Mouse (Mus musculus) colon, adult 2 months (tissue): Measurements from ENCODE around the gene Rangrf. TPM values are rescaled to one million over a fixed set of nuclear protein-coding genes. Genes with fewer than 3 reads are reported as not detected.

Experiments
- polyA plus RNA-seq: library from polyadenylated mRNA; depleted of rRNA; stranded (reverse); fragments of >200 nt; gene quantifications from 2 replicates; pipeline ENCODE4 v1.2.3, GENCODE M21; 2012; rRNA removed

Rangrf gene
- polyA plus RNA-seq, result 48.9 and 61.1 TPM in 2 replicates

GRCm38 (mm10) chr11:68975085-68975484, at the start of gene Rangrf:
Gene Rangrf, minus strand, starts transcription at chr11:68975185.

GRCm38 (mm10) chr11:69015644-69016441, 40.9 kb upstream of the Rangrf start, which contains the start of gene Ctc1:
Gene Ctc1, plus strand, starts transcription at chr11:69015911.

GRCm38 (mm10) chr11:69008182-69009121, 33.5 kb upstream of the Rangrf start, which contains the start of gene Pfas:
Gene Pfas, minus strand, starts transcription at chr11:69008460.

GRCm38 (mm10) chr11:68967337-68968282, 7.4 kb downstream of the Rangrf start, which contains the start of gene Slc25a35:
Gene Slc25a35, plus strand, starts transcription at chr11:68968131.

GRCm38 (mm10) chr11:68957308-68957707, 17.7 kb downstream of the Rangrf start, which contains the start of gene Arhgef15:
Gene Arhgef15, minus strand, starts transcription at chr11:68957480.

GRCm38 (mm10) chr11:68926981-68927380, 48.0 kb downstream of the Rangrf start, which contains the start of gene Odf4:
Gene Odf4, minus strand, starts transcription at chr11:68927081.

Other genes with a start within 250 kb of the Rangrf start
- gene Ndel1, start 103.3 kb downstream of the Rangrf start, polyA plus RNA-seq, result 83.7 and 84.2 TPM in 2 replicates
- gene Rnf222, start 86.6 kb downstream of the Rangrf start, polyA plus RNA-seq, result not detected in 2 replicates
- gene Rpl26, start 73.6 kb downstream of the Rangrf start, polyA plus RNA-seq, result 462 and 604 TPM in 2 replicates
- gene Odf4, start 48.1 kb downstream of the Rangrf start, polyA plus RNA-seq, result not detected in 2 replicates
- gene Arhgef15, start 17.7 kb downstream of the Rangrf start, polyA plus RNA-seq, result 14.3 and 24.5 TPM in 2 replicates
- gene Slc25a35, start 7.1 kb downstream of the Rangrf start, polyA plus RNA-seq, result 81.4 and 94.7 TPM in 2 replicates
- 12.3 and 13.5 TPM in 2 replicates for gene Pfas, start 33.3 kb upstream of the Rangrf start, polyA plus RNA-seq
- 30.8 and 33.6 TPM in 2 replicates for gene Ctc1, start 40.7 kb upstream of the Rangrf start, polyA plus RNA-seq
- gene Aurkb, start 70.5 kb upstream of the Rangrf start, polyA plus RNA-seq, result 44.7 and 44.9 TPM in 2 replicates
- 34.7 and 36.8 TPM in 2 replicates for gene Borcs6, start 84.5 kb upstream of the Rangrf start, polyA plus RNA-seq
- 33.1 and 44.6 TPM in 2 replicates for gene Tmem107, start 95.6 kb upstream of the Rangrf start, polyA plus RNA-seq
- 93.8 and 112 TPM in 2 replicates for gene Vamp2, start 113.3 kb upstream of the Rangrf start, polyA plus RNA-seq
- gene Per1, start 120.0 kb upstream of the Rangrf start, polyA plus RNA-seq, result 16.4 and 21.2 TPM in 2 replicates
- 0.70 and 1.1 TPM in 2 replicates for gene Hes7, start 145.2 kb upstream of the Rangrf start, polyA plus RNA-seq
- 0.60 and 0.64 TPM in 2 replicates for gene 9130213A22Rik, start 147.4 kb upstream of the Rangrf start, polyA plus RNA-seq
- 0.15 and 0.42 TPM in 2 replicates for gene Aloxe3, start 150.7 kb upstream of the Rangrf start, polyA plus RNA-seq
- gene Alox12b, start 181.8 kb upstream of the Rangrf start, polyA plus RNA-seq, result 0.07 TPM in 1 of 2 replicates, not detected in the other
- gene Alox8, start 222.7 kb upstream of the Rangrf start, polyA plus RNA-seq, result 0.05 TPM in 1 of 2 replicates, not detected in the other